Mouse (Mus musculus) heart, postnatal 36 days (tissue): ENCODE measurements around the gene Thbs3. TPM values are rescaled to one million over a fixed set of nuclear protein-coding genes. Genes with fewer than 3 reads are reported as not detected.

Experiments used
- DNase-seq, 2 experiments: peaks; one replicate each; pipeline ENCODE4 v3.0.0; 2021 to 2022
- intact Hi-C: fragments of 180-260 bp; cut with DNase I; formaldehyde crosslinking; loops from one replicate; pipeline ENCODE4 v1.15.1; 2025
- total RNA-seq, 2 experiments: library from RNA; stranded (reverse); gene quantifications; 2 replicates each; pipeline ENCODE4 v1.2.3; 2021

The Thbs3 gene
- total RNA-seq, 2 experiments from 2014 or later, result 6.8 to 9.4 TPM

DNA sequence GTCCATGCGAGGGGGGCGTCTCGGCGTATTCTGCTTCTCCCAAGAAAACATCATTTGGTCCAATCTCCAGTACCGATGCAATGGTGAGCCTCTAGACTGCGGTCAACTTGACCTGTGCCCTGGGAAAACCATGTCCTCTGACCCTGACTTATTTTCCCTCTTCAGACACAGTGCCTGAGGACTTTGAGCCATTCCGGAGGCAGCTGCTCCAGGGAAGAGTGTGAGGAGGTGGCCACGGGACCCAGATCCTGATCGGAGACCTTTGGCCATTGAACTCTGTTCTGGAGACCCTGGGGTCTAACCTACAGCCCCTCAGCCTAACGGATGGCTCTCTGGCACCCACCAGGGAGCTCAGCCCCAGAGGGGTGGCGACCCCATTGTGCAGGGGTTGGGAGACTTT, 11.4 kb downstream of the Thbs3 start:
- intact Hi-C loops, result no loop called here
- DNase-seq, result no peak

DNA sequence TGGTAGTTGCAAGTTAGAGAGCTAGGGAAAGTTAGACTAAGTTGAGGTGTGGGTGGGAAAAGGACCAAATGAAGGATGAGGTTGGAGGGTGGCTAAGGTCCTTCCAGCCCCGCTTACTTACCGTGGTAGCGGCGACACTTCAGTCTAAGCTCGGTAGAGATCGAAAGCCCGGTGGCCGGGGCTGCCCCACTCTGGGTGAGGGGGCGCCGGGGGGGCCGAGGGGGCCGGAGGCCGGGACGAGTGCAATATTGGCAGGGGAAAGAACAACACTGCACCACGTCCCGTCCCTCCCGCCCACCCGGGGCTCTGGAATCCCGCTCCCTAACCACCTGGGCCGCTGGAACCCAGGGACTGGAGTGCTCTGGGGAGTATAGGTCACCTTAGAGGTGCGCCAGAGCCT, 11.9 kb downstream of the Thbs3 start, which contains the start of gene Mtx1:
Gene Mtx1, minus strand, starts transcription at position 189 of the 400 bp plus-strand sequence.
- intact Hi-C loops, result no loop called here
- no peak for DNase-seq

DNA sequence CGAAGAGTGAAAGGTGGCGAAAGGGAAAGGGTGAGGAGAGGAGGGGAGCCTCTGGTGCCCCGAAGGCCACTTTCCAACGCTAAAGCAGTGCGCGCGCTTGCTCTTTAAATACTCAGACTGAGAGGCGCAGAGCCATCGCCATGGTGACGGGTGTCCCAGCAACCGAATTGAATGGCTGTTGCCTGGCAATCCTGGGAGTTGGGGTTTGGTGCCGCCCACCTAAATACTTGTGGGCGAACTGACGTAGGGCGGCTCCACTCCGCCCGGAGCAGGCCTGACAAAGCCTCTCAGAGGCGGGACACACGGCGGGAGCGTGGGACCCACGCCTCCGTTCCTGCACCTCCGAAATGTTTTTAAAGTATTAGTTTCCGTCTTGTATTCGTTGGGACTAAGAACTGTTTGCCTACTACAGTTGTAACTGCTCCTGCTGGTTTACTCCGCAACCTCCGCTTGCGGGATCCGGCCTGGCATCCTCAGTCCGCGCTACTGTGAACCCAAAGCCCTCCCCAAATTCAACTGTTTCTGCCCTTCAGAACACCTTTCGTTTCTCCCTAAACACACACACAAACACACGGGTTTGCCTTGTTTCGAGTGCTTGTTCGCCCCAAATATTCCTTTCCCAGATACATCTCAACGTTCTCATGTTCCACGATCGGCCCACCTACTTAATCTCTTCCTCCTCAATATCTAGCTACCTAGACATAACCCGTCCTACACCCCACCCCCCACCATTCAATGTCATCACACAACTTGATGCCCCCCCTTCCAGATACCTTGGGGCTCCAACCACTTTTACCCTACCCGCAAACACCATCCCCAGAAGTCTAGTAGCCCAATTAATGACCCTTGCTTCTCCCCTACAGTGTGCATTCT, 12.6 kb downstream of the Thbs3 start:
- intact Hi-C loops, result no loop called here
- DNase-seq, result peak; percentile 75 to 77

DNA sequence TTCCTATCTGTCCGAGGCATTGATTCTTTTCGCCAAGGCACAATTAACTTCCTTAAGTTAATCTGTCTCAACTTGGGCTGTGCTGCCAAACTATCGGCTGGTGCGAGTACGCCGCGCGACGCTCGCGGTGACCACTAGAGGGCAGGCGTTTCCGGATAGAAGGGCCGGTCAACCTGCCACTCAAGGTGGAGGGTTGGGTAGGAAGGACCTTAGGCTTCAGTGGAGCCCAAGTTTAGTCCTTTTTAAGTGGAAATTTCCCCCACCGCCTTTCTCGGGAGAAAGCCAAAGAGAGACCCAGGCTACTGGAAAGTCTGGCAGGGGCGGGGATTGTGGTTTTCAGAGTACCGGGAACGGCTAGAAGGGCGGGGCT, 13.2 kb downstream of the Thbs3 start:
- intact Hi-C loops, result no loop called here

DNA sequence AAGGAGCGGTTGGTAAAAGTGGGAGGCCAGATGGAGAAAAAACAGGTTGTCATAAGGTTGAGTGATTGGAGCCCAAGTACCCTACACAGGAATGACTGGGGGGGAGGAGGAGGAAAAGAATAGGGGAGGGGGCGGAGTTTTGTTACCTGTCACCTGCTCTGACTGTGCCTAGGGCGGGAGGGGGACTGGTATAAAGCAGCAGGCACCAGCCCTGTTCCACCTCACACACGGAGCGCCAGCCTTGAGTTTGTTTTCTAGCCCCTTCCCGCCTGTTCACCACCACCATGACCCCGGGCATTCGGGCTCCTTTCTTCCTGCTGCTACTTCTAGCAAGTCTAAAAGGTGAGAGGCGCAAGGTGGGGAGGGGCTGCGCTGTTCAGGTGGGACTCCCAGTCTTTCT, 13.9 kb downstream of the Thbs3 start, which contains the start of gene Muc1:
Gene Muc1, plus strand, starts transcription at position 222 of the 400 bp plus-strand sequence.
- intact Hi-C loops, result no loop called here
- no peak for DNase-seq

More for the DNA sequence above, 13.2 kb downstream of the Thbs3 start:
- DNase-seq, result peak; percentile 91 to 92

DNA sequence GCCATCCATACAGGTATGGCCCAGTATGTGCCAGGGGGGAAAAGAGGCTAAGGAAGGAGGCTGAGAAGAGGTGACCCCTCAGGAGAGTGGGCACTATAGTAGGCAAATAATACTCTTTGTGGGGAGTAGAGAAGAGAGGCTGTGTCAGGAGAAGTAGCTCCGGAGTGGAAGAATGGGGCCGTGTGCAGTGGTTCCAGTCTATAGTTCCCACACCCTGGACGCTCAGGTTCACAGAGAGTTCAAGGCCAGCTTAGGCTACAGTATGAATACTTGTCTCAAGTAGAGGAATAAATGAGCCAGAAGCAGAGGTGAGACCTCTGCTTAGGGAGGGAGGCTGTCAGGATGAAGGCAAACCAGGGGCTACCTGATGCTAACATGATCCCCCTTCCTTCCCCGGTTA, 14.3 kb downstream of the Thbs3 start:
- DNase-seq, result no peak
- intact Hi-C loops, result no loop called here

DNA sequence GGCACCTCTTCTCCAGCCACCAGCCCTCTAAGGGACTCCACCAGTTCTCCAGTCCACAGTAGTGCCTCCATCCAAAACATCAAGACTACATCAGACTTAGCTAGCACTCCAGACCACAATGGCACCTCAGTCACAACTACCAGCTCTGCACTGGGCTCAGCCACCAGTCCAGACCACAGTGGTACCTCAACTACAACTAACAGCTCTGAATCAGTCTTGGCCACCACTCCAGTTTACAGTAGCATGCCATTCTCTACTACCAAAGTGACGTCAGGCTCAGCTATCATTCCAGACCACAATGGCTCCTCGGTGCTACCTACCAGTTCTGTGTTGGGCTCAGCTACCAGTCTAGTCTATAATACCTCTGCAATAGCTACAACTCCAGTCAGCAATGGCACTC, 15.6 kb downstream of the Thbs3 start:
- no peak for DNase-seq
- intact Hi-C loops, result no loop called here

DNA sequence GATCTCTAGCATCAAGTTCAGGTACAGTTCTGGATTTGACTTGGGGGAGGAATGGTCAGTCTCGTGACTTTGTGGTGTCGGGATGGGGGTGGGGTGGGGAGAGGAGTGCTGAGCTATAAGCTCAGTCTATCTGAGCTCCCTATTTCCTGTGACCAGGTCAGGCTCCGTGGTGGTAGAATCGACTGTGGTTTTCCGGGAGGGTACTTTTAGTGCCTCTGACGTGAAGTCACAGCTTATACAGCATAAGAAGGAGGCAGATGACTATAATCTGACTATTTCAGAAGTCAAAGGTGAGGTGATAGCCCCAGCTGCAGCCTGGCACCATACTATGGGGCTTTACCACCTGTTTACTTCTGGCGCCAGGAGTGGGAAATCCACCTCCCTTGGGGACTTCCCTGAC, 16.4 kb downstream of the Thbs3 start:
- DNase-seq, result no peak
- intact Hi-C loops, result no loop called here

DNA sequence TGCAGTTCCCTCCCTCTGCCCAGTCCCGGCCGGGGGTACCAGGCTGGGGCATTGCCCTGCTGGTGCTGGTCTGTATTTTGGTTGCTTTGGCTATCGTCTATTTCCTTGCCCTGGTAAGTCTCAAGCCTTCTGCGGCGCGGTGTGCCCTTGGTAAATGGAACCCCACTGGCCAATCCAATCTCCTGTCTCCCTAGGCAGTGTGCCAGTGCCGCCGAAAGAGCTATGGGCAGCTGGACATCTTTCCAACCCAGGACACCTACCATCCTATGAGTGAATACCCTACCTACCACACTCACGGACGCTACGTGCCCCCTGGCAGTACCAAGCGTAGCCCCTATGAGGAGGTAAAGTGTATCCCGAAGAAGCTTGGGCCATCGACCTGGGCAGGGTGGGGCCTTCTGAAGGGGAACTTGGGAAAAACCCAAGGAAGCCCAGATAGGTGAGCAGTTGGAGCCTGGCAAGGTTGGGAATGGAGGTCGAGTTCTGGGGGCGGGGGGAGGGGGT, 16.8 kb downstream of the Thbs3 start:
- no peak for DNase-seq
- intact Hi-C loops, result no loop called here

DNA sequence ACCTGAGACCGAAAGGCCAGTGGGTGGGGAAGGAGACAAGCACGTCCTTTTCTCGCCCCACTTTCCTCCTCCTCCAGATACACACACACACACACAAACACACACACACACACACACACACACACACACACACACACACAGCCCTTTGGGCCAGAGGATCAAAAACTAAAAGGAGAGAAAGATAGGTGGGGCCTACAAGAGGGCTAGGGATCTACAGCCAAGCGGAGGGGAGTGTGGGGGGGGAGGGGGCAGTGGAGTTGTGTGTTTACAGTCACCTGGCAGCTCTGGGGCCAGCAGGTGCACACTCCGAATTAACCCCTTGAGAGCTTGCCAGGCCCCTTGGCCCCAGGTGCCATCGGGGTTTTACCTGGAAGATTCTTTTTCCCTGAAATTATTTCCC, 17.6 kb downstream of the Thbs3 start:
- DNase-seq, result no peak
- intact Hi-C loops, result no loop called here

DNA sequence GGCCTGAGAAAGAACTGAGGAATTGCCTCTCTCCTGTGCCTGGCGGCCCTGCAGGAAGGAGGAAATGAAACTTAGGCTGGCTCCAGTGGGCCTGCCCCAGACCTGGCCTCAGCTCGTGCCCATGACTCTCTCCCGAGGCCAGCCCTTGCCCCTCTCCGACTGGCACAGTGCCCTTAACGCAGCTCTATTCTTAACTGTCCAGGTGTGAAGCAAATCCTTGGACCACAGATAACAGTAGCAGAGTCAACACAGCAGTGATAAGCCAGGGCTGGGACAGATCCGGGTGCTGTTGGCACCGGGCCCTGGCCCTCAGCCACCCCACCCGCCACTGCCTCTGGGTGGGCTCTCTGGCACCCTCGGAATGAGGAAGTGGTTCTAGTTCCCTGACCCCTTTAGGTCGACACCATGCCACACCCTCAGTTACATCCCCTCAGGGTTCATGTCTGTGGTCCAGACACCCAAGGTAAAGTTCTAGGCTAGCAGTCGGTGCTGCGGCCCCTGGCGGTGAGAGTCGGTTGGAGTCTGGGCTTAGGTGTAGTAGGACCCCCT, 18.7 kb downstream of the Thbs3 start:
- intact Hi-C loops, result no loop called here
- peak; percentile 22 to 24 for DNase-seq

DNA sequence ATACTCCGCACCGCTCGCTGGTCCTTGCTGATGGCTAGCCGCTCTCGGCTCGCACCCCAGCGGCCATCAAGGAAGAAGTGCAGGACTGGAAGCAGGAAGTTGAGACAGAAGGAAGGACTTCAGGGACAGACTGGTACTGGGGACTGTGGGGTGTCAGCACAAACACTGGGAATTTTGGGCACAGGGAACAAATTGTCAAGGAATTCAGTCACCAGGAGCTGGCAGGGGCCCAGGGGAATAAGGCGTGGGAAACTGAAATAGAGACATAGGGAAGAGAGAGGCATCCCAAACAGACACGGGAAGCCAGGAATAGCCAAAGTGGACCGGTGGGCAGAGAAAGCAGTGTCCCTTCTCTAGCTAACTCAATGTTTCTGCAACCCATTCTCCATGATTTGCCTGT, 21.5 kb downstream of the Thbs3 start:
- intact Hi-C loops, result no loop called here

DNA sequence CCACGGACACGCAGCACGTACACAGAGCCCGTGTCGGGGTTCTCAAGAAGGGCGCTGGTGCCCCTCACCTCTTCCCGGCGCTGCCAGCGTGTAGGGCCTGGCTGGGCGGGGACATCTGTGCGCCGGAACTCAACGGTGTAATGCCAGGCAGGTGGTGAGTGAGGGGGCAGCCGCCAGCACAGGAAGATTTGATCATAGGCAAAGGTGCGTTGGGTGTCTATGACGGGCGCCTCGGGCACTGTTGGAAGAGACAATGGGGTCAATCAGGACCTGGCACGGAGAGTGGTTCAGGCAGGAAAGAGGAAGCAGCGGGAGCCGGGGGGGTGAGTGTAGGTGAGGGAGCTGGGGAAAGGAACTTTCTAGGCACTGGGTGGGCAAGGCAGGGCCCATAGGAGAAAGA, 22.7 kb downstream of the Thbs3 start:
- no peak for DNase-seq
- intact Hi-C loops, result no loop called here

More for the DNA sequence above, 21.5 kb downstream of the Thbs3 start:
- DNase-seq, result no peak

DNA sequence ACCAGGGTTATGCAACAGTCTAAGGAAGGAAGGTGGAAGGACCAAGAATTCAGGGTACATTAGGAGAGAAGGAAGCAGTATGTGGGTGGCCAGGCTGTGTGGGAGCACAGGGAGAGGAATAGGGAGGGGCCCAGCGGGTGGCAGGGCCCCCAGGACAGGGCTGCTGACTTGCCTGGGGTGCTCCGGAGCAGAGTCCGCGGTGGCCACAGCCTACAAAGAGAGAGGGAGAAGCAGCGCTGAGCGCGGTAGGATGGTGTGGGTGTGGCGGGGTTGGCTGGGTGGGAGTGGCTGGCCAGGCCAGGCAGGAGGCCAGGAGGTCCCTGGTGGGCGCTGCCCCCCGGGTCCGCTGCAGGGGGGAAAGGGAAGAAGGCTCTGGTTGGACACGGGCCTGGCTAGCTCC, 23.5 kb downstream of the Thbs3 start:
- no peak for DNase-seq
- intact Hi-C loops, result no loop called here

DNA sequence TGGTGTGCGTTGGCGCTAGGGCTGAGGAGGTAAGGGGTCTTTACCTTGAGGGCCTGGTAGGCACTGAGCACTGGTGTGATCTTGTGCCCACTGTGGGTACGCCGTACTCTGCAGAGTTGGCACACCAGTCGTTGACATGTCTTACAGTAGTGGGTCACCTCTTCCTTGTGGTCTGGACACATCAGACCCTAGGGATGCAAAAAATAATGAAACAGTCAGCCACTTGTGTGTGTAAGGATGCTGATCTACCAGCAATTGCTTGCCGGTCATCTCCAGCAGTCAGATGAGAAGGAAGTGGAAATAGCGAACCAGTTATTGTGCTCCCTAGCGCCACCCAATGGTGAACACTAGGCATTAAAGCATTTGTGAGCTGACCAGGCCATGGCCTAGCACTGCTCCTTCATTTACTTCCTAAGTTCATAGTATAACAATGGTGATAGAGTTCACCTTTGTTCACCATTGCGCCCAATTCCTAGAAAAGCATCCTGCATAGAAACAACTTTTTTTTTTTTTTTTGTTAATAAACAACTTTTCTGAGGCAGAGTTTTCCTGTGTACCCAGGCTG, 27.4 kb downstream of the Thbs3 start:
- DNase-seq, result peak in 1 of 2 experiments; percentile 67
- intact Hi-C loops, result no loop called here

DNA sequence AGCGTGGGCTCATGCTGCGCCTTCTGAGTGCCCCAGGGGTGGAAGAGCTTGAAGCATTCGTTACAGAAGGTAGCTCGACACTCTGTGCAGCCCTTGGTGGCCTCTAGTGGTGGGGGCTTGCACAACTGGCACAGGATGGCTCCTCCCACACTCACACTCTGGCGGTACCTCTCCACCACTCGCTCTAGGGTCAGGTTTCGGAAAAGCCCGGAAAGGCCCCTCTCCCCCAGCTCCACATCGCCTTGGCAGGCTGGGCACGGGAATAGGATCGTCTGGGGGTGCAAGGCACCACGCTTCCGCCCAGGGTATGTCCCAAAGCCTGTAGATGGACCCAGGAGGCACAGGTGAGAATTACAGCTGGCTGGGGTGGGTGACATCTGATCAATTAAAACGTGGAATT, 28.6 kb downstream of the Thbs3 start:
- no peak for DNase-seq
- intact Hi-C loops, result no loop called here

DNA sequence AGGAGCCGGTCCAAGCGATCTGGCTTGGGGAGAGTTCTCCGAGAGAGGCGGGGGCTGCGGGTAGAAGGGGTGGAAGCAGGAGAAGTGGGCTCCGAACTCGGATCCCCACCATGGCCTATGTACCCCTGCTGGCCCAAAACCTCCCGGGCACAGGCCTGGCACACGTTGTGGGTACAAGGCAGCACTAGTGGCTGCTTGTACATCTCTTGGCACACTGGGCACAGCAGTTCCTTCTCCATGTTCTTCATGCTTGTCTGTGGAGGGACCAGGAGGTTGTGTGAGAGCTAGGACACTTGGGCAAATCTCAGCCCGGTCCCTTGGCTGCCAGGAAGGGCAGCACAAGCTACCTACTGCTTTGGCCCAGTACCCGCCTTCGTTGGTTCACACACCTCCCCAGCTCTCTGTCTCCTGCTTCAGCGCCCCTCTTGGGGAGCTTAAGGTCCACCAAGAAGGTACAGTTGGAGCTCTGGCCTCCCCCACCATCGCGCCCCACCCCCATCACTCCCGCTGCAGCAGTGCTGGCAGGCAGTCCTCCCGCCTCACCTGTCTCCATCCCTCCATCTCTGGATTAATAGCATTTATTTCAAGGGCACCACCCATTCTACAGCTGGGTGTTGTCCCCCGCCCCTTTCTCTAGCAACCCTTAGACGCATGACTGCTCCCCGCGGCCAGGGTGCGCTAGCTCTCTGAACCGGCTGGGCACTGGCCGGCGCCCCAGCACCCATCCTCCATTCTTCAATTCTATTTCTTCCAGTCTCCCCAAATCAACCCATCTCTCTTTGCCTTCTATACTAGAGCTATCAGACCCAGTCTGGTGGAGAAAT, 29.4 kb downstream of the Thbs3 start:
- intact Hi-C loops, result no loop called here
- DNase-seq, result no peak

DNA sequence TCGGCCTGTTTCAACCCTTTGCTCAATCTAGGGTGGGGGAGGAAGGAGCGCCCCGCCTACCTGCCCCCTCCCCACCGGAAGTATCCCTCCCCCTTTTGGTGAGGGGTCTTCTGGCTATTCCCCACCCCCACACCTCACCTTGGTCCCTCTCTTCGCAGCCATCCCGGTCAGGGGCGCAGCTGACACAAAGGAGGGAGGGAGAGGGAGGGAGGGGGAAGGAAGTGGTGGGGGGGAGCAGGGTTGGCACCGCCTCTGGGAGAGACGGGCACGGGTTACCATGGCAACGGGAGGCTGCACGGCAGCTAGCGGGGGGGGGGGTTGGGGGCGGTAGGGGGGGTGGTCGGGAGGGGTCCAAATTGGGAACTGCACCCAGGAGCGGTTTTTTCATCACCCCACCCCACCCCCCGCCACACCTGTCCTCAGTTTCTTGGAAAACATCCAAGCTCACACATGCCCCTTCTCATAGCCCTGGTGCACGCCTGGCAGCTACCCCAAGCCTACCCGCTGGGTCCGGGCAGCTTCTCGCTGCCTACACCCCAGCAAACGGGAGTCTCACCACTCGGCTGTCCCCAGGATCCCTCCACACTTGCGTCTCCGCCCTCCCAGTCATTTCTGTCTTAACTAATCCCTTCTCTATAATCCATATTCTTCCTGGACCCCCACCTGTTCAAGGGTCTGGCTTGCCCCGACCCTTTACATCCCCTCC, 30.2 kb downstream of the Thbs3 start:
- intact Hi-C loops, result no loop called here
- no peak for DNase-seq

DNA sequence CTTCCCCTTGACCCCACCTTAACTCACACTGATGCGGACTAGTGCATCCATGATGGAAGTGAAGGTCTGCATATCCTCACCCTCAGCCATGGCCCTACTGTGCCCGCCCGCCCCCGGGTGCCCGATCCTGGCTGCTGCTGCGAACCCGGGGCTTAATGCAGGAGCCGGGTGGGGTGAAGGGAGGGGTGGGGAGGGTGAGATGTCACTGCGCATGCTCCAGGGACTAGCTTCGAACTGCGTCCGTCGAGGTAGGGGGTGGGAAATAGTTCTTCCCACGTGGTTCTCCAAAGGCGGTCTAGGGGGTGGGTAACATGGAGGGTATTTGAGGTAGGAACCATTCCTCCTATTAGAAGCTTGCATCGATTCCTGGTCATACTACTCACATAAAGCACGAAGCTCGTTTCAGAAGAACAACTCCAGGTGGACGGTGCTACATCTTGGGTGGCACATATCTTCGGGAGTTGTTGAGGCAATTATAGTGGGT, 30.8 kb downstream of the Thbs3 start, which contains the start of gene Krtcap2:
Gene Krtcap2, plus strand, starts transcription at position 279 of the 484 bp plus-strand sequence.
- peak; percentile 32 to 48 for DNase-seq
- intact Hi-C loops, result no loop called here
